In the genomic region with DNA sequence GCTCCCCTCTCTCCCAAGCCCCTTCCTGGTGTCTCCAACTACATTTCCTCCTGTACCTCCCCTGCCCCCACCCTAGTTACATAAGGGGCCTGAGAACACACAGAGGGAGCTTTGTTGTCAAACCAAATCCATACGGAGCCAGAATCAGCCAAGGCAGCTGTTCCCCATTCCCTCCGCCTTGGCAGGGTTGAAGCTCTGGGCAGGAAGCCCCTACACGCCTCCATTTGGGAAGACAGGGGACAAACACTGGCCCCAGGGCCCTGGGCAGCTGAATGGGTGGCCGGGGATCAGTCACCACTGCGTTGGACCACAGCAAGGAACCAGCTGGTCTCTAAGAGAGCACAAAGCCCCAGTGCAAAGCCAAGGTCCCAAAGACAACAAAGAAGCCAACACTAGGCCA, we compare ENCODE assay signal across 8 mouse cellular contexts. TPM values are rescaled to one million over a fixed set of nuclear protein-coding genes. Genes with fewer than 3 reads are reported as not detected.
DNase-seq lines count a peak whose midpoint lies in the region; ATAC-seq lines count a peak whose summit lies in the region.

No protein-coding gene starts in this region.

- no peaks in the 10 kb centered on the region for H3K27me3 ChIP-seq in liver, embryonic 15.5 days

- ATAC-seq in liver, embryonic 15.5 days (ENCODE audit: insufficient read depth): no peak
- ATAC-seq in inflammation-experienced regulatory T-cells, adult 6 months: no peak

- H3K36me3 ChIP-seq in liver, embryonic 15.5 days (replicated peaks): peaks cover 42% of the 10 kb centered on the region

- intact Hi-C loops in gastrocnemius, postnatal 36 days (cut with DNase I): no loop called here

- DNase-seq in embryo, embryonic 11 days: peak; percentile 51
- DNase-seq in embryo, embryonic 9.5 days (ENCODE audit: extremely low spot score): no peak
- DNase-seq in cerebellum, postnatal 14 days: peak; percentile 66 to 71
- peak; percentile 70 to 71 for DNase-seq in gastrocnemius, postnatal 36 days
- DNase-seq in layer of hippocampus, adult 18-20 months (ENCODE audit: low spot score in 2 of 2): peak; percentile 85 to 87
- DNase-seq in skeletal muscle tissue, adult 2 months (ENCODE audit: low read depth, low spot score): peak; percentile 67

- peaks cover 96% of the 10 kb centered on the region for H3K4me1 ChIP-seq in liver, embryonic 15.5 days (replicated peaks)

- H3K4me2 ChIP-seq in liver, embryonic 15.5 days: peak overlapping the region; percentile 31; the same call in 1 of the 2 replicates

- 57% methylated on average over 5 of the region's 5 CpGs for WGBS in liver, embryonic 15.5 days (ENCODE audit: insufficient replicate concordance)

- H3K9ac ChIP-seq in liver, embryonic 15.5 days: no peak overlapping the region; the same call in 1 of the 2 replicates

- H3K4me3 ChIP-seq in liver, embryonic 15.5 days (replicated peaks): no peak overlapping the region

- no peaks in the 10 kb centered on the region for H3K9me3 ChIP-seq in liver, embryonic 15.5 days (replicated peaks)

- H3K27ac ChIP-seq in liver, embryonic 15.5 days (replicated peaks): peak overlapping the region; percentile 76

RNA-seq across cellular contexts. Expression of a gene that starts 10.2 kb away (rescaled TPM):
- 1 to 10 TPM; 2.5 to 4.4 TPM for total RNA-seq in gastrocnemius, postnatal 36 days (2021)
- total RNA-seq in layer of hippocampus, adult 18-20 months (2021): 10 to 100 TPM; 26.8 to 31.0 TPM
- polyA plus RNA-seq in liver, embryonic 15.5 days (2015; fragmentation: Nextera tagmentation; extraction: Ambion mirVana): 24.2 and 24.7 TPM in 2 replicates
- 10 to 100 TPM; 11.2 to 29.1 (median 17.9) TPM for polyA plus RNA-seq in inflammation-experienced regulatory T-cells, adult 6 months (2017; shearing (Covaris generic))

Comparison
In these comparisons a context has a peak if more than half of its experiments do, and no peak if none do; other contexts are left out.
1. RNA of a gene that starts 10.2 kb away (total RNA-seq): 26.8 to 31.0 TPM in layer of hippocampus, adult 18-20 months; 2.5 to 4.4 TPM in gastrocnemius, postnatal 36 days; every median in the first group is over 4 times any median in the second.